In the genomic region with DNA sequence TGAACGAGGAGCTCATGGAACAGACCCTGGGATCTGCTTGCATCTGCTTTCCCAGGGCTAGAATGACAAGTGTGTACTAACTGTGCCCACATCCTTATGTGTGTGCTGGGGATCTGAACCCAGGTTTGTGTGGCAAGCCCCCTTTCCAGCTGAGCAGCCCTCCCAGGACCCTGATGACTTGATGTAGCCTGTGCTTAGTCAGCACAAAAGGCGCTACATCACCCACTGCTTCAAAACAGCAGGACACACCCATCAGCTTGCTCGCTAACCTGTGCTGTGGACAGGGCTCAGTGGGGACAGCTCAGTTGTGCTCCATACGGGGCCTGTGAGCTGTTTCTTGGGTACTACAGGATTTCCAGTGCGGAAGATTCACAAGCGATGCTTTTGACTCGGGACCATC, we compare ENCODE assay signal across 33 mouse cellular contexts. TPM values are rescaled to one million over a fixed set of nuclear protein-coding genes. Genes with fewer than 3 reads are reported as not detected.
"Had no signal": no experiment of that assay in that cellular context is flagged by ENCODE, and none has a peak within 500 bp of the region (broad histone marks: within the 10 kb centered on the region; RNA-seq: fewer than 3 reads in every experiment).

No protein-coding gene starts in this region.

- H3K36me3 ChIP-seq: embryonic facial prominence, embryonic 10.5 days; embryonic facial prominence, embryonic 12.5 days; embryonic facial prominence, embryonic 13.5 days; embryonic facial prominence, embryonic 15.5 days; forebrain, embryonic 10.5 days; forebrain, embryonic 12.5 days; forebrain, embryonic 15.5 days; heart, embryonic 10.5 days had no signal

- H3K27me3 ChIP-seq: embryonic facial prominence, embryonic 12.5 days; embryonic facial prominence, embryonic 13.5 days; forebrain, embryonic 12.5 days; forebrain, embryonic 13.5 days; forebrain, embryonic 15.5 days had no signal

- H3K4me1 ChIP-seq: embryonic facial prominence, embryonic 10.5 days; embryonic facial prominence, embryonic 12.5 days; embryonic facial prominence, embryonic 13.5 days; embryonic facial prominence, embryonic 15.5 days; forebrain, embryonic 13.5 days; forebrain, embryonic 15.5 days; heart, embryonic 10.5 days had no signal

- H3K4me3 ChIP-seq: embryonic facial prominence, embryonic 10.5 days; embryonic facial prominence, embryonic 12.5 days; embryonic facial prominence, embryonic 13.5 days; embryonic facial prominence, embryonic 15.5 days; erythroblast, embryonic 14.5 days; forebrain, embryonic 10.5 days; forebrain, embryonic 12.5 days; forebrain, embryonic 13.5 days; forebrain, embryonic 15.5 days; gastrocnemius, adult 2 months; heart, adult 2 months; heart, embryonic 10.5 days had no signal

- DNase-seq: cerebellum, adult 9-11 months; cerebellum, postnatal 10 days; cerebellum, postnatal 25 days; cerebellum, postnatal 36 days; embryo, embryonic 11 days; forebrain, postnatal 0 days; gastrocnemius, adult 2 months; gastrocnemius, postnatal 10 days; gastrocnemius, postnatal 14 days; gastrocnemius, postnatal 25 days; gastrocnemius, postnatal 36 days; heart, adult 11 months; heart, adult 18-20 months; heart, adult 2 months had no signal

- H3K27ac ChIP-seq: embryonic facial prominence, embryonic 10.5 days; embryonic facial prominence, embryonic 12.5 days; embryonic facial prominence, embryonic 13.5 days; embryonic facial prominence, embryonic 15.5 days; forebrain, embryonic 10.5 days; forebrain, embryonic 12.5 days; forebrain, embryonic 13.5 days; forebrain, embryonic 15.5 days; gastrocnemius, adult 2 months; heart, adult 2 months; heart, embryonic 10.5 days had no signal

- H3K9me3 ChIP-seq: embryonic facial prominence, embryonic 10.5 days; embryonic facial prominence, embryonic 12.5 days; embryonic facial prominence, embryonic 13.5 days; embryonic facial prominence, embryonic 15.5 days; forebrain, embryonic 10.5 days; forebrain, embryonic 12.5 days; forebrain, embryonic 13.5 days; forebrain, embryonic 15.5 days; heart, embryonic 10.5 days had no signal

- H3K4me2 ChIP-seq: embryonic facial prominence, embryonic 12.5 days; embryonic facial prominence, embryonic 13.5 days; embryonic facial prominence, embryonic 15.5 days; forebrain, embryonic 12.5 days; forebrain, embryonic 13.5 days; forebrain, embryonic 15.5 days; heart, embryonic 11.5 days had no signal

- H3K9ac ChIP-seq: embryonic facial prominence, embryonic 12.5 days; embryonic facial prominence, embryonic 13.5 days; embryonic facial prominence, embryonic 15.5 days; forebrain, embryonic 12.5 days; forebrain, embryonic 13.5 days; forebrain, embryonic 15.5 days; forebrain, postnatal 0 days had no signal

- ATAC-seq: forebrain, embryonic 13.5 days; forebrain, embryonic 14.5 days; forebrain, embryonic 15.5 days; forebrain, embryonic 16.5 days; forebrain, postnatal 0 days had no signal

RNA-seq across cellular contexts. Expression of gene Cwh43, which starts 28.9 kb away (rescaled TPM):
- total RNA-seq: common myeloid progenitor, adult 5-6 weeks; gastrocnemius, adult 18-20 months; gastrocnemius, adult 2 months; gastrocnemius, adult 8-10 months; gastrocnemius, postnatal 10 days; gastrocnemius, postnatal 14 days; gastrocnemius, postnatal 25 days; gastrocnemius, postnatal 36 days; granulocyte monocyte progenitor cell, adult 5-6 weeks; heart, adult 18-20 months; heart, adult 2 months; heart, adult 8-10 months had no signal
- polyA plus RNA-seq: embryonic facial prominence, embryonic 10.5 days; embryonic facial prominence, embryonic 12.5 days; erythroblast, embryonic 14.5 days; forebrain, embryonic 10.5 days; forebrain, embryonic 11.5 days; forebrain, embryonic 14.5 days; forebrain, embryonic 16.5 days; heart, adult 2 months; heart, embryonic 10.5 days; heart, embryonic 11.5 days had no signal

RNA-seq across cellular contexts. Expression of gene Dcun1d4, which starts 46.0 kb away (rescaled TPM):
- polyA plus RNA-seq: erythroblast, embryonic 14.5 days had no signal
